Mouse (Mus musculus) adrenal gland, postnatal 14 days (tissue): ENCODE results near the gene Nipbl. TPM values are rescaled to one million over a fixed set of nuclear protein-coding genes. Genes with fewer than 3 reads are reported as not detected.
A peak's percentile ranks its signal among the peaks of the same experiment; 100 is the strongest.
"Not testable (repeated sequence)": the region's sequence is repeated elsewhere in the genome, so short reads cannot be mapped to it uniquely, and the experiment has no call there.

Source experiments
- DNase-seq: peaks from one replicate; pipeline ENCODE4 v3.0.0; 2021; ENCODE audit warnings: mixed read lengths
- long read RNA-seq, 2 experiments: library from polyadenylated mRNA; stranded (forward); transcript quantifications; one replicate each; pipeline ENCODE4 v2.0.0; 2021
- total RNA-seq: library from RNA; stranded (reverse); gene quantifications from 2 replicates; pipeline ENCODE4 v1.2.3, GENCODE M21; 2021

The Nipbl gene
- 50.3 and 51.4 TPM in 2 replicates for total RNA-seq
- long read RNA-seq, experiment 1, partial matches to known transcripts = 5 of 6 reads
- long read RNA-seq, experiment 1, other reads (novel, unspliced or antisense) = 1 of 6 reads
- long read RNA-seq, experiment 2, partial matches to known transcripts = 0 of 1 reads
- long read RNA-seq, experiment 2, other reads (novel, unspliced or antisense) = 1 of 1 reads

- DNase-seq = peak; percentile 96
Observed at GRCm38 (mm10) chr15:8443926-8444889, at the start of gene Nipbl. Gene Nipbl (minus strand): TSS chr15:8444463.

GRCm38 (mm10) chr15:8485261-8485660 lies 41.0 kb upstream of the Nipbl start:
- no peak for DNase-seq

- DNase-seq = no peak
Observed at GRCm38 (mm10) chr15:8469006-8469575, 24.8 kb upstream of the Nipbl start.

GRCm38 (mm10) chr15:8463521-8463920 lies 19.3 kb upstream of the Nipbl start:
- DNase-seq = no peak

- no peak for DNase-seq
Observed at GRCm38 (mm10) chr15:8462780-8463179, 18.5 kb upstream of the Nipbl start.

GRCm38 (mm10) chr15:8460871-8461270 lies 16.6 kb upstream of the Nipbl start:
- no peak for DNase-seq

DNA sequence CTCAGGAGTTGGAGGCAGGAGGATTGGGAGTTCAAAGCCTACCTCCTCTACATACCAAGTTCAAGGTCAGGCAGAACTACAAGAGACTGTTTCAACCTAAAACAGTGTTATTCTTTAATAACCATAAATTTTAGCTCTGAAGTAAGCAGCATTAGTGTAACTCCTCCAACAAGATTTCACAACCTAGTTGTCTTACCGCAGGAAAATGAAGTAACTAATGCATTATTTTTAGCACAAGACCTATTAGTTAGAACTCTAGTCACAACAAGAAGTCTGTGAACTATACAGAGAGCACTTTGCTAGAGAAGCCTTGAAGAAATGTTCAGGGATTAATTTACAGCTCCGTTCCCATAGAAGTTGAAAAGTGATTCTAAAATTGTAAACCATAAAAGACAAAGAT lies 15.7 kb upstream of the Nipbl start:
- no peak for DNase-seq

- not testable (repeated sequence) for DNase-seq
Observed at GRCm38 (mm10) chr15:8456223-8456622, 12.0 kb upstream of the Nipbl start.

- DNase-seq = no peak
Observed at GRCm38 (mm10) chr15:8455486-8455885, 11.2 kb upstream of the Nipbl start.

DNA sequence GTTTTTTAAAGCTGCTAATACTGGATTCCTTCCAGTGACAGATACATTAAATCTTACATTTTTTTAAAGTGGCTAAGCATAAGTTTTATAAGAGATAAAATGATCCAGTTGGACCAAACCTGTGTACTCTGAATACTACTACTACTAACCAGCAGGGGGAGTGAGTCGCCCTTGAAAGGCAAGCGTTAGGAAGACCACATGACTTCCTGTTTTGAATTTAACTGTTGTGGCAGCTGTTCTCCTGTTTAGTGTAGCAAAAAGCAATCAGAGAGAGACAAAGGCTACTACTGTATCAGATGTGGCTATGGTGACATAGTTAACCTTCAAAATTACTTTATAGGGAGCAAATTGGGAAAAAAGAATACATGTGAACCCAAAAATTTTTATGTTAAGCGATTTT lies 6.8 kb upstream of the Nipbl start:
- DNase-seq = peak; percentile 70

DNA sequence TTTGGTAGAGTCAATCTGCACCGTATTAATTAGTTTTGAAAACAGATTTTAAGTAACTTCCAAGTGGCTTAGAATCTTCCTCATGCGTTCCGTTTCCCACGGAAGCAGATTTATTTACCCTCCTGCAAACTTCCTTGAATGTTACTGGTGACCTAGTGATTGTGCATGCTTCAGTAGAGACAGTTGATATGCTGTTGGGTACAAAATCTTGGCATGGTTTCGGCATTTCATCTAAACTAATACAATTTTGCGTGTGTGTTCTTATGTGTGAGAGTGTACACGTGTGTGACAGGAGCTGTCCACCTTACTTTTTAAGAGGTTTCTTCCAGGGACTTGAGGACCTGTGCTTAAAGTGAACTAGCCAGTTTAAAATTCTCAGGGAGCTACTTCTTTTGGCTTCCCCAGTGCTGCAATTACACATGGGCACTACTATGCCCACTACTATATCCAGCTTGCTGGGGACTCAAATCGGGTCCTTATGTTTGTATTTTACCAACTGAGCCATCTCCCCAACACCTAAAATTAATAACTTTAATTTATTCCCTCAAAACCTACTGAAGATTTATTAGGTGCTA lies 3.0 kb upstream of the Nipbl start:
- no peak for DNase-seq

DNA sequence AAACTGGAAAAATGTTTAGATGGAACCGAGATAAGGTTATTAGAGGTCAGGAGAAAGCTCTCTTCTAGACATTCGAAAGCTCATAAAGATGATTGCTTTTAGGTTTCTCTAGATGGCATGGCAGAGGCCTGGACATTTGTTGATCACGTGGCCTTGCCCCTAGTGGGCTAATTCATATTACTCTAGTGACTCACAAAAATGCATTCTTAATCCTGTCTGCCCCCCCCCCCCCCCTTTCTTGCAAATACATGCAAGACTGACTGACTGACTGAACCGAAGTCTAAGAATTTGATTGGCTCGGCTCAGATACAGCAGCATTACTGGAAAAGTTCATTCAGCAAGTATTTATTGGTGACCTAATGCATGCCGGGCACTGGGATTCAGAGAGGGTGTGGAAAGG lies 2.2 kb upstream of the Nipbl start:
- DNase-seq = peak; percentile 63

DNA sequence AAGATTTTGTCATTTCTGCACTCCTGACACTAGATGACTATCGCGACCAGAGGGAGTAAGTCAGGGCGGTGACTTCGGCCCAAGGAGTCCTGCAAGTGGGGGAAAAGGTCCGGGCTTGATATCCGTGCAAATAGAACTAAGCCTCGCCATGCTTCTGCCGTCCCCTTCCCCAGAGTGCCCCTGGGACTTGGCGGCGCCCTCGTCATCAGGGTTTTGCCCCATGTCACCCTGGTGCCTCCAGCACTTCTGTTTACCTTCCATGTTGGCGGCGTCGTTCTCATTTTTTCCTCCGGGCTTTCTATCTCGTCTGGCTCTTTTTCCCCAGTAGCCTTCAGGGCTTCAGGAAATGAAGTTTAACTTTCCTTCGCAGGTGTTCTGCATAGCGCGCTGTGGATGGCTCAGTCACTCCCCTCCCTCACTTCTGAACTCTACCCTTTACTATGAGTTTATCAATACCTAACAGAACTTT lies 1.7 kb upstream of the Nipbl start:
- peak; percentile 47 for DNase-seq

DNA sequence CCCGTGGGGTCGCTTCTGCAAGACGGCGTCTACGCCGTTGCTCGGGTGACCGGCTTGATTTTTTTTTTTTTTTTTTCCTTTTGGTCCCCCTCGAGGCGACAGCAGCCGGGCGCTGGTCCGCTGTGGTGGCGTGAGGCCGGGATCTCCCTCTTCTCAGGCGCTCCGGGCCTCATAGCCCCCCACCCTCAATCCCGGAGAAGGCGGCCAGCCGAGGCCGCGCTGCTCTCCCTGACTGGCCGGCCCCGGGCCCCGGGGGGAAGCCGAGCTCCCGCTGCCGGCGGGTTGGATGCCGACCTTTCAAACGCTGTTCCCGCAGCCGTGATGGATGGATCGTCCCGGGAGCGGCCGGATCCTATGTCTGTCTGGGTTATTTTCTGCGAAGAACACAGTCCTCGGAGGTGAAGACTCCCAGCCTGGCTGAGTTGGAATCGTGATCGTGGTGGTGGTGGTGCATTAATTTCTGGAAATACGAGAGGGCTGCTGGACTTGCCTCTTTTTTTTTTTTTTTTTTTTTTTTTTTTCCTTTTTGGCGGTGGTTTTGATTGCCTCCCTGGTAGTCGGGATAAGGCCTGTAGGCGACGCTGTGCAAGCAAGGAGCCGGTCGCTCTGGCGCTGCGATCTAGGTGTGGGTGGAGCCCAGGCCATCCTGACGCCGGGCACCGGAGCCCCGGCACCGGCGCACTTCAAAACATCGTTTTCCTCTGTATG lies 781 bp upstream of the Nipbl start:
- DNase-seq = peak; percentile 93

DNA sequence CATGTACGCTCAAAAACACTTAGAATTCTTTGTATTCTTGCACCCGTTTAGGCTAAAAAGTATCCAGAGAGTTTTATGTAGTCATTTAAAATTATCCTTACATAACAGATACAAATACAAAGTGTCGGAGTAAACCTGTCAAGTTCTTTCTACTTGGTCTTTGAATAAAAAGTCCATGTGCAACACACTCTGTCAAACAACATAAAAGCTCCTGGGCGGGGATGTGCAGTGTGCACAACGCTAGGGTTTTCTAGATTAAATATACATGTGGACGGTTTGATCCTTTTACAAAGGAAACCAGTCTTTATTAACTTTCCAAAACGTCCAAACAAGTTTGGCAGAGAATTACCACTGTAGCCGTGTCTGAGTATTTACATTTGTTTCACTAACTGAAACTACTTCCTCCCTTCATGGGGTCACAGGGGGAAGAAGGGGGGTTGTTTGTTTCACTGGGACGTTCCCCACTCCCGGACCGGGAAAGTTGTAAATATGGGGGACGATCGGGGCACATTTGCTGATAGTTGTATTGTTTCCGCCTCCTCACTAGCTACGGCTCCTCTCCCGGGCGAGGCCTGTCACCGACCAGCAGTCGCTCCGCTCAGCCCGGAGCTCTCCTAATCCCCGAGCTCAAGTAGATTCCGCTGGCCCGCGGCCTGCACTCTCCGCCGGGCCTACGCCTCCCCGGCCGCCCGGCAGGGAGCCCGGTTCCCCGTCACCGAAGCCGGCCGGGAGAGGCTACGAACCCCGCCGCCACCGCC lies 916 bp downstream of the Nipbl start:
- DNase-seq = peak; percentile 81

DNA sequence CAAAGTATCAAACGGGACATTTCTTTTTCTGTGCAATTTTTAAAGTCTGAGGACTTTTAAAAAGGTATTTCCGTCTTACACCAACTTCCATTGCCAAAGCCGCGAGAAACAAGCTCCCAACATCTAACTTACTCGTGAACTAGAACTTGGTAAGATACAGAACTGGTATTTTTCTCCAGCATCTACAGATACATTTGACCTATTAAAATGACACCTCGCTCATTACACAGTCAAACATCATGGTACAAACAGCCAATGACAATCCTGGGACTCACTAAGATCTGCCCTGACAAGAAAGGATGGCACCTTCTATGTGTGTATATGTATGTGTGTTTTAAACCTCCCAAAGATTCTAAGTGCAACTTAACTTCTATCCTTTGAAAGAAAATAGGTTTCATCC lies 1.5 kb downstream of the Nipbl start:
- DNase-seq = no peak

DNA sequence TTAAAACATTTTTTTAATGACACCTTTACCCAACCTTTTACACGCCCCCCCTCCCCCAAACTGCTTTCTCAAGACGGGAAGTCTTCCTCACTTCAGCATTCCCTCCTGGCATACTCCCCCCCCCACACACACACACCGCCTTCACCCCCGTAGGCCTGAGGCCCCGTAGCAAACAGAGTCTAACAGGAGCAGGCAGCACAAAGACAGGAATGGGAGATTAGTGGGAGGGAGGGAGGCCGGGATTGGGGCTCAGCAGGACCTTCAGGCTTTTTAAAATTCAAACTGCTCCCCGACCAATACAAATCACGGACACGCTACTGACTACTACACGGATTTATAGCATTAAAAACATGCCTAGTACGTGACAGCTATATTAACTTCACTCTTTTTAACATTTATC lies 2.1 kb downstream of the Nipbl start:
- peak; percentile 65 for DNase-seq

GRCm38 (mm10) chr15:8433239-8433947 lies 10.9 kb downstream of the Nipbl start:
- no peak for DNase-seq

DNA sequence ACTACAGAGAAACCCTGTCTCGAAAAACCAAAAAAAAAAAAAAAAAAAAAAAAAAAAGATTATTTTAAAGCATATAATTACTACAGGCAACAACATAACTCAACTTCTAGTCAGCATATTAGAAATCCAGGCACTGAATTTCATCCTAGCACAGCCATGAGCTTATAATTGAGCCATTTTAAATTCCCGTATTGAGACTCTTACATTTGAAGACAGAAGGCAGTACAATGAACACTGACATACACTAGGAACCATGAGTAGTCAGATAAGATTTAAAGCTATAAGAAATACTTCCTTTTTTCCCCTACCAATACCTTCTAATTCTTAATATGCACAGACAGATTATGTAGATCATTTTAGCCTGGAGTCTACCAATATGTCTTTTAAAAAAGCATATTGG lies 11.7 kb downstream of the Nipbl start:
- no peak for DNase-seq

DNA sequence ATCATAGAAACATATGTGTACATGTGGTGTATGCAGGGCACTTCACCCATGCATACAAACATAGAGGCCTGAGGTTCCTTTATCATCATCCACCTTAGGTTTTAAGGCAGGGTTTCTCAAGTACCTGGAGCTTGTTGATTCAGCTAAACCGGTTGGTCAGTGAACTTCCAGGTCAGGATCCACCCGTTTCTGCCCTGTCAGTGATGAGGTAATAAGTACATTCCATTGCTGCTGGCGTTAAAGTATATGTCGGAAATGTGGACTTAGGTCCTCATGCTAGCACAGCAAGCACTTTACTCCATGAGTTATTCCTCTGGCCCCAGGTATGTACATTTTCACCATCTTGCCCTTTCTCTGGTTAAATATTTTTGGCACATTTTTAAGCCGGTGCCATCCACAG lies 14.8 kb downstream of the Nipbl start:
- DNase-seq = no peak

DNA sequence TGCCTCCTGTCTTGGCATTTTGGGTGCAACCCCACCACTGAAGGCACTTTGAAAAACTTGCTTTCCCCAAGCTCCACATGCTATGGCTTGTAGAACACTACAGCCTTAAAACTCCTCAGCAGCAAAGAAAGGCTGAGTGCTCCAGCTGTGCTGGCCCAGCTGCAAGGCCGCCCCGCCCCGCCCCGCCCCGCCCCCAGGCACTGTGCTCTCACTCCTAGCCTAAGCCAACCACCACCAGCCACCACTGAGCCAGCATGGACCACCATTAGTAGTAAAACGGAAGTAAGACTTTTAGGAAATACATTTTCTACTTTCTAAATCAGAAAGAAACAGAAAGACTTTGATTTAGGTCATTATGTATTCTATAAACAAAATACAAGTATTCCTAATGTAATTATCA lies 23.4 kb downstream of the Nipbl start:
- no peak for DNase-seq
